Mouse (Mus musculus) hindbrain, embryonic 13.5 days (tissue): ENCODE measurements around the gene Syne2. TPM values are rescaled to one million over a fixed set of nuclear protein-coding genes. Genes with fewer than 3 reads are reported as not detected.

Experiments used
- ATAC-seq: fragments of 200-750 bp; cut with Nextera tagmentation; 2 replicates; pipeline ENCODE4 v1.8.0; 2017; ENCODE audit warnings: moderate TSS enrichment; ENCODE audit not compliant: low FRiP score
- H3K27ac ChIP-seq: fragments of 300-500 bp; sonication (generic); 2 replicates; pipeline ENCODE4 v1.5.1; 2015; ENCODE audit warnings: inconsistent platforms, mild to moderate bottlenecking, moderate library complexity
- H3K27me3 ChIP-seq: fragments of 300-500 bp; sonication (generic); 2 replicates; pipeline ENCODE4 v1.6.1; 2015; ENCODE audit warnings: mild to moderate bottlenecking, inconsistent platforms
- H3K36me3 ChIP-seq: fragments of 300-500 bp; sonication (generic); 2 replicates; pipeline ENCODE4 v1.6.1; 2015; ENCODE audit warnings: mild to moderate bottlenecking, inconsistent platforms
- H3K4me1 ChIP-seq: fragments of 300-500 bp; sonication (generic); replicated peaks from 2 replicates; pipeline ENCODE4 v1.6.1; 2015; ENCODE audit warnings: inconsistent platforms
- H3K4me2 ChIP-seq: fragments of 300-500 bp; sonication (generic); 2 replicates; pipeline ENCODE4 v1.6.1; 2015; ENCODE audit warnings: inconsistent platforms, mild to moderate bottlenecking, moderate library complexity
- H3K4me3 ChIP-seq: fragments of 300-500 bp; sonication (generic); 2 replicates; pipeline ENCODE4 v1.5.1; 2015; ENCODE audit warnings: mild to moderate bottlenecking, inconsistent platforms
- H3K9ac ChIP-seq: fragments of 300-500 bp; sonication (generic); 2 replicates; pipeline ENCODE4 v1.6.1; 2015; ENCODE audit warnings: mild to moderate bottlenecking, inconsistent platforms
- H3K9me3 ChIP-seq: fragments of 300-500 bp; sonication (generic); 2 replicates; pipeline ENCODE4 v1.6.1; 2016; ENCODE audit warnings: inconsistent platforms
- WGBS: fragments of 180-500 bp; shearing (Covaris S2); methylation state at CpG from one replicate; pipeline ENCODE4 v1.1.7; 2015; 5-methylcytosine and 5-hydroxymethylcytosine counted together
- polyA plus RNA-seq: library from polyadenylated mRNA; unstranded; fragments of >200 nt; fragmentation: Nextera tagmentation; extraction: Ambion mirVana; gene quantifications from 2 replicates; pipeline ENCODE4 v1.2.1, GENCODE M21; 2015

Gene Syne2
- polyA plus RNA-seq, 1 experiment from 2014 or later: 67.9 TPM

- H3K4me1 ChIP-seq: peaks cover 31% of the 10 kb centered on the region
- 15% methylated on average over 25 of the region's 25 CpGs for WGBS
- peak overlapping the region; percentile 83 for H3K4me2 ChIP-seq
- peak overlapping the region; percentile 93 for H3K4me3 ChIP-seq
- ATAC-seq: no peak
- H3K9ac ChIP-seq: peak overlapping the region; percentile 93
- no peaks in the 10 kb centered on the region for H3K36me3 ChIP-seq
- H3K27ac ChIP-seq: no peak overlapping the region
- peaks cover 11% of the 10 kb centered on the region for H3K27me3 ChIP-seq
- no peaks in the 10 kb centered on the region for H3K9me3 ChIP-seq
These were observed 715 bp upstream of the Syne2 start for GRCm38 (mm10) chr12:75816981-75817856.

- peak overlapping the region; percentile 83 for H3K4me2 ChIP-seq
- ATAC-seq: peak; percentile 78
- H3K36me3 ChIP-seq: no peaks in the 10 kb centered on the region
- H3K4me3 ChIP-seq: peak overlapping the region; percentile 93
- under 1% methylated on average over 91 of the region's 93 CpGs for WGBS
- no peaks in the 10 kb centered on the region for H3K9me3 ChIP-seq
- H3K9ac ChIP-seq: peak overlapping the region; percentile 93
- peaks cover 11% of the 10 kb centered on the region for H3K27me3 ChIP-seq
- H3K4me1 ChIP-seq: peaks cover 33% of the 10 kb centered on the region
- peak overlapping the region; percentile 85 for H3K27ac ChIP-seq
These were observed 810 bp downstream of the Syne2 start for GRCm38 (mm10) chr12:75818453-75819434.

- Histone ChIP-seq H3K27ac (no peak overlapping the region), H3K9me3 (no peaks in the 10 kb centered on the region), H3K4me2 (peak overlapping the region; percentile 83), H3K4me3 (peak overlapping the region; percentile 93), H3K27me3 (peaks cover 11% of the 10 kb centered on the region), H3K36me3 (no peaks in the 10 kb centered on the region), H3K9ac (peak overlapping the region; percentile 93), H3K4me1 (peaks cover 33% of the 10 kb centered on the region)
- WGBS: 14% methylated on average over 11 of the region's 11 CpGs
- ATAC-seq: no peak
These were observed 1.5 kb downstream of the Syne2 start for GRCm38 (mm10) chr12:75819481-75819880.

- H3K36me3 ChIP-seq: no peaks in the 10 kb centered on the region
- H3K27me3 ChIP-seq: peaks cover 4% of the 10 kb centered on the region; the same call in 1 of the 2 replicates
- H3K9me3 ChIP-seq: no peaks in the 10 kb centered on the region
- no peak overlapping the region; the same call in 1 of the 2 replicates for H3K4me2 ChIP-seq
- H3K4me3 ChIP-seq: no peak overlapping the region
- no peak for ATAC-seq
- H3K9ac ChIP-seq: no peak overlapping the region
- H3K4me1 ChIP-seq: peaks cover 33% of the 10 kb centered on the region
- 78% methylated on average over 7 of the region's 7 CpGs for WGBS
- H3K27ac ChIP-seq: no peak overlapping the region
These were observed 2.3 kb downstream of the Syne2 start for GRCm38 (mm10) chr12:75820216-75820615.

- Histone ChIP-seq H3K4me1 (peaks cover 36% of the 10 kb centered on the region), H3K27ac (no peak overlapping the region), H3K4me2 (no peak overlapping the region), H3K9me3 (no peaks in the 10 kb centered on the region), H3K27me3 (0 out of 2 replicates have a peak, but pooled peaks cover 2% of the 10 kb centered on the region), H3K36me3 (no peaks in the 10 kb centered on the region), H3K4me3 (no peak overlapping the region), H3K9ac (0 out of 2 replicates have a peak overlapping the region, but pooled peaks have one; percentile 3)
- WGBS: 50% methylated on average over 6 of the region's 6 CpGs
- ATAC-seq: no peak
These were observed 4.2 kb downstream of the Syne2 start for GRCm38 (mm10) chr12:75822122-75822521.

GRCm38 (mm10) chr12:75823475-75823874 is 5.5 kb downstream of the Syne2 start:
- WGBS: 91% methylated on average over 6 of the region's 6 CpGs
- H3K9ac ChIP-seq: no peak overlapping the region
- no peaks in the 10 kb centered on the region for H3K9me3 ChIP-seq
- no peak for ATAC-seq
- H3K27me3 ChIP-seq: no peaks in the 10 kb centered on the region
- no peak overlapping the region for H3K4me2 ChIP-seq
- H3K4me3 ChIP-seq: no peak overlapping the region
- peaks cover 32% of the 10 kb centered on the region for H3K4me1 ChIP-seq
- H3K27ac ChIP-seq: no peak overlapping the region
- no peaks in the 10 kb centered on the region for H3K36me3 ChIP-seq

GRCm38 (mm10) chr12:75825458-75825857 is 7.5 kb downstream of the Syne2 start:
- Histone ChIP-seq H3K27me3 (no peaks in the 10 kb centered on the region), H3K4me1 (peaks cover 23% of the 10 kb centered on the region), H3K9ac (no peak overlapping the region), H3K4me2 (no peak overlapping the region), H3K36me3 (no peaks in the 10 kb centered on the region), H3K9me3 (no peaks in the 10 kb centered on the region), H3K4me3 (no peak overlapping the region), H3K27ac (no peak overlapping the region)
- WGBS: 91% methylated on average over 7 of the region's 7 CpGs
- no peak for ATAC-seq

GRCm38 (mm10) chr12:75826699-75827353 is 8.9 kb downstream of the Syne2 start:
- peaks cover 19% of the 10 kb centered on the region for H3K4me1 ChIP-seq
- H3K27me3 ChIP-seq: no peaks in the 10 kb centered on the region
- H3K9me3 ChIP-seq: no peaks in the 10 kb centered on the region
- no peak overlapping the region for H3K4me3 ChIP-seq
- ATAC-seq: no peak
- H3K4me2 ChIP-seq: no peak overlapping the region
- H3K27ac ChIP-seq: no peak overlapping the region
- WGBS: 71% methylated on average over 10 of the region's 10 CpGs
- no peak overlapping the region for H3K9ac ChIP-seq
- H3K36me3 ChIP-seq: no peaks in the 10 kb centered on the region

GRCm38 (mm10) chr12:75827751-75828150 is 9.8 kb downstream of the Syne2 start:
- H3K27me3 ChIP-seq: no peaks in the 10 kb centered on the region
- no peak overlapping the region for H3K9ac ChIP-seq
- H3K9me3 ChIP-seq: no peaks in the 10 kb centered on the region
- no peak overlapping the region for H3K4me3 ChIP-seq
- whole genome bisulfite sequencing: 87% methylated on average over 15 of the region's 15 CpGs
- H3K4me2 ChIP-seq: no peak overlapping the region
- H3K4me1 ChIP-seq: peaks cover 13% of the 10 kb centered on the region
- ATAC-seq: no peak
- no peaks in the 10 kb centered on the region for H3K36me3 ChIP-seq
- no peak overlapping the region for H3K27ac ChIP-seq

GRCm38 (mm10) chr12:75829616-75830015 is 11.7 kb downstream of the Syne2 start:
- Histone ChIP-seq H3K4me2 (no peak overlapping the region), H3K36me3 (no peaks in the 10 kb centered on the region), H3K9ac (no peak overlapping the region), H3K4me3 (no peak overlapping the region), H3K27me3 (no peaks in the 10 kb centered on the region), H3K27ac (no peak overlapping the region), H3K4me1 (peaks cover 22% of the 10 kb centered on the region), H3K9me3 (no peaks in the 10 kb centered on the region)
- no peak for ATAC-seq
- WGBS: 77% methylated on average over 5 of the region's 5 CpGs

- Histone ChIP-seq H3K27me3 (no peaks in the 10 kb centered on the region), H3K9ac (no peak overlapping the region), H3K4me1 (peaks cover 27% of the 10 kb centered on the region), H3K4me3 (no peak overlapping the region), H3K27ac (no peak overlapping the region), H3K4me2 (no peak overlapping the region), H3K36me3 (no peaks in the 10 kb centered on the region), H3K9me3 (no peaks in the 10 kb centered on the region)
- no peak for ATAC-seq
- WGBS: 71% methylated on average over 12 of the region's 12 CpGs
These were observed 15.4 kb downstream of the Syne2 start for GRCm38 (mm10) chr12:75833149-75833959.
